Mouse (Mus musculus) midbrain, embryonic 14.5 days (tissue): ENCODE results near the gene Cep164. TPM values are rescaled to one million over a fixed set of nuclear protein-coding genes. Genes with fewer than 3 reads are reported as not detected.
A peak's percentile ranks its signal among the peaks of the same experiment; 100 is the strongest.
"Not testable (repeated sequence)": the region's sequence is repeated elsewhere in the genome, so short reads cannot be mapped to it uniquely, and the experiment has no call there.

Source experiments
- ATAC-seq: fragments of 200-750 bp; cut with Nextera tagmentation; 2 replicates; pipeline ENCODE4 v1.8.0; 2017; ENCODE audit warnings: moderate number of reproducible peaks, moderate library complexity; ENCODE audit not compliant: low FRiP score, low TSS enrichment
- DNase-seq: peaks from one replicate; pipeline ENCODE4 v3.0.0-alpha.2; 2015
- H3K27ac ChIP-seq: fragments of 300-500 bp; sonication (generic); replicated peaks from 2 replicates; pipeline ENCODE4 v1.5.1; 2014; ENCODE audit warnings: mild to moderate bottlenecking, low read depth, low read length, moderate library complexity
- H3K27me3 ChIP-seq: fragments of 300-500 bp; sonication (generic); 2 replicates; pipeline ENCODE4 v1.6.1; 2014; ENCODE audit warnings: low read length, control low read depth, mixed read lengths; ENCODE audit not compliant: control insufficient read depth, insufficient read depth
- H3K36me3 ChIP-seq: fragments of 300-500 bp; sonication (generic); 2 replicates; pipeline ENCODE4 v1.6.1; 2014; ENCODE audit warnings: low read length, control low read depth; ENCODE audit not compliant: control insufficient read depth, insufficient read depth
- H3K4me1 ChIP-seq: fragments of 300-500 bp; sonication (generic); 2 replicates; pipeline ENCODE4 v1.6.1; 2014; ENCODE audit warnings: mild to moderate bottlenecking, antibody characterized with exemption, low read length, control low read depth; ENCODE audit not compliant: control insufficient read depth, insufficient read depth
- H3K4me2 ChIP-seq: fragments of 300-500 bp; sonication (generic); 2 replicates; pipeline ENCODE4 v1.6.1; 2014; ENCODE audit warnings: mild to moderate bottlenecking, low read length, moderate library complexity
- H3K4me3 ChIP-seq: fragments of 300-500 bp; sonication (generic); replicated peaks from 2 replicates; pipeline ENCODE4 v1.5.1; 2014; ENCODE audit warnings: low read depth, low read length
- H3K9ac ChIP-seq: fragments of 300-500 bp; sonication (generic); replicated peaks from 2 replicates; pipeline ENCODE4 v1.6.1; 2014; ENCODE audit warnings: mild to moderate bottlenecking, low read length, moderate library complexity
- H3K9me3 ChIP-seq: fragments of 300-500 bp; sonication (generic); 2 replicates; pipeline ENCODE4 v1.6.1; 2016; ENCODE audit warnings: low read length, control low read depth, mixed read lengths; ENCODE audit not compliant: control insufficient read depth
- WGBS: fragments of 180-500 bp; shearing (Covaris S2); extraction: QIAGEN DNeasy Blood & Tissue Kit; methylation state at CpG from one replicate; pipeline ENCODE4 v1.1.7; 2014; 5-methylcytosine and 5-hydroxymethylcytosine counted together
- polyA plus RNA-seq: library from polyadenylated mRNA; unstranded; fragments of >200 nt; fragmentation: Nextera tagmentation; extraction: Ambion mirVana; gene quantifications from 2 replicates; pipeline ENCODE4 v1.2.1, GENCODE M21; 2014

Gene Cep164
- polyA plus RNA-seq, 1 experiment from 2014 or later, result 13.0 TPM

DNA sequence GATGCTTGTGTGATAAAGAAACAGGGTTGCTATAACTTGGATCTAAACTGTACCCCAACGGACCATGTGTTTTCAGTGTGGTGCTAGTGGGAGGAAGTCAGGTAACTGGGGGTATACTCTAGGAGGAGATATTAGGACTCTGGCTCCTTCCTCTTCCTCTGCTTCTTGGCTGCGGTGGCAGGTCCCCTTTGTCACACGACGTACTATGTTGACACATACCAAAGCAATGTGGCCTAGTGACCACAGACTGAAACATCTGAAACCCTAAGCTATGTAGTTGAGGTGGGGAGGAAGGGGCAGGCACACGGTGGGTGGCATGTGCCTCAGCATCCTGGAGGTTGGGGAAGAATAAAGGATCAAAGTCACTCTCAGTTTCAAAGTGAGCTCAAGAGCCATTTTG lies 22.8 kb upstream of the Cep164 start:
- no peaks in the 10 kb centered on the region for H3K9me3 ChIP-seq
- no peak overlapping the region for H3K4me3 ChIP-seq
- 75% methylated on average over 5 of the region's 5 CpGs for WGBS
- DNase-seq (no peak), ATAC-seq (no peak)
- 0 out of 2 replicates have a peak, but pooled peaks cover 4% of the 10 kb centered on the region for H3K4me1 ChIP-seq
- no peaks in the 10 kb centered on the region for H3K27me3 ChIP-seq
- H3K27ac ChIP-seq, result no peak overlapping the region
- no peak overlapping the region for H3K4me2 ChIP-seq
- H3K9ac ChIP-seq, result no peak overlapping the region
- H3K36me3 ChIP-seq, result peaks cover 25% of the 10 kb centered on the region

DNA sequence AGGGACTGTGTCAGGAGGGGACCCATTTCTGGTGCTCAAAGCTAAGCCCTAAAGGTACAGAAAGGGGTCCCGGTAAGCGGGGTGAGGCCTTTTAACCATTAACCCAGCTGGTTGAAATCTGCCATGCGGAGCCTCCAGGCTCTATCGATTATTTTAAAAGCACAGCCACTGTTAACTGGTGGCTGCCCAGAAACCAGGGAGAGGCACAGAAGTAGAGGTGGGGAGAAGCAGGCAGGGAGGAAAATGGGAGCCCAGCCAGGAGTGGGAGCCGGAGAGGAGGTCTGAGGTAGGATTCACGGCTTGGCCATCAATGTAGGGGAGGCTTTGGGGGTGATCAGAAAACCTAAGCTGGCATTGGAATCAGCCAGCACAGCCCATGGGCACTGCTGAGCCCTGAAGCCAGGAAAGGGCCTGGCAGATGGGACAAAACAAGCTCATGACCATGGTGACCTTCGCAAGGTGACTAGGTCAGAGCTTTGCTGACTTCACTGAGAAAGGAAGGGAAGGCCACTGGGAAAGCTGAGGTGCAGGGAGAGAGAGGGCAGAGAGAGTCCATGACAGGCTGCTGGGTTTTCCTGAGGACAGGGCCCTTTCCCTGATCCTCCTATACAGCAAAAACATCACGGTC lies 22.2 kb upstream of the Cep164 start:
- 0 out of 2 replicates have a peak, but pooled peaks cover 4% of the 10 kb centered on the region for H3K4me1 ChIP-seq
- H3K36me3 ChIP-seq, result peaks cover 18% of the 10 kb centered on the region
- no peaks in the 10 kb centered on the region for H3K9me3 ChIP-seq
- ATAC-seq (no peak), DNase-seq (no peak)
- no peaks in the 10 kb centered on the region for H3K27me3 ChIP-seq
- H3K9ac ChIP-seq, result no peak overlapping the region
- WGBS, result 87% methylated on average over 8 of the region's 8 CpGs
- no peak overlapping the region for H3K4me2 ChIP-seq
- no peak overlapping the region for H3K27ac ChIP-seq
- H3K4me3 ChIP-seq, result no peak overlapping the region

DNA sequence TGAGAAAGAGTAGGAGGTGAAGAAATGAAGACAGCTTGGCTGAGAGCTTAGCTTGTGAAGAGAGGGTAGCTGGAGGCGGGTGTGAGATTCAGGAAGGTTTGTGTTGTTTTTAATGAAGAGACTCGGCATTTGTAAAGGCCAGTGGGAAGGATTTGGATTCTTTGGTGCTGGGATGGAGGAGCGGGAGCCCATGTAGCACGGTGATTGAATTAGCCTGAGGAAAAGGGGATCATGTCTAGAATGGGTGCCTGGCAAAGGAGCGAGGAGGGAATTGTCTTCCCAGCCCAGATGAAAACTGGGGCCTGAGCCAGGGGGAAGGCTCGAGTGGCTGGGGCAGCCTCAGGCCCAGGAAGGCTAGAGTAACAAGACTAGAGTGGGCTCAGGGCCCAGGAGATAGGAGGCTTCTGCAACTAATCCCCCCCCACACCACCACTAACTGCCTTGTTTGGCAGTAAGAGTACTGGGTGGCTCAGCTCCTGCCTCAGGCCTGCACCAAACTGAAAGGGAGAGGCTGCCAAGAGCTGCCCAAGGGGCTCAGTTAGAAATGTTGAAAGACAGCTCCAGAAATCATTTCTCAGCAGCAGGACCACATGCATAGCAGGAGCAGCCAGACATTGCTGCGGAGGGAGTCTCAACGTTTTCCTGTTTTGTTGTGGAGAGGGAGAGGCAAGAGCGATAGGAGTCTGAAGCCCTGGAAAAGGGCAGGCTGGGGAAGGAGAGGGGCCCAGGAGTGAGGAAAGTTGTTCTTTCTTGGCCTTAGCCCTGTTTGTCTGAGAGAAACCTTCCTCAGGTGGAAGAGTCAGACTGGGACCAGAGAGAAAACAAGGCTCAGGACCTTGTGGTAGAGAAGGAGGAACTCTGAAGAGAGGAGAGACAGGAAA lies 21.3 kb upstream of the Cep164 start:
- DNase-seq (peak; percentile 50), ATAC-seq (no peak)
- no peak overlapping the region for H3K9ac ChIP-seq
- peaks cover 10% of the 10 kb centered on the region for H3K36me3 ChIP-seq
- no peak overlapping the region for H3K4me3 ChIP-seq
- H3K27me3 ChIP-seq, result no peaks in the 10 kb centered on the region
- no peaks in the 10 kb centered on the region for H3K9me3 ChIP-seq
- 0 out of 2 replicates have a peak, but pooled peaks cover 4% of the 10 kb centered on the region for H3K4me1 ChIP-seq
- H3K4me2 ChIP-seq, result no peak overlapping the region
- H3K27ac ChIP-seq, result peak overlapping the region; percentile 45
- WGBS, result 69% methylated on average over 9 of the region's 9 CpGs

DNA sequence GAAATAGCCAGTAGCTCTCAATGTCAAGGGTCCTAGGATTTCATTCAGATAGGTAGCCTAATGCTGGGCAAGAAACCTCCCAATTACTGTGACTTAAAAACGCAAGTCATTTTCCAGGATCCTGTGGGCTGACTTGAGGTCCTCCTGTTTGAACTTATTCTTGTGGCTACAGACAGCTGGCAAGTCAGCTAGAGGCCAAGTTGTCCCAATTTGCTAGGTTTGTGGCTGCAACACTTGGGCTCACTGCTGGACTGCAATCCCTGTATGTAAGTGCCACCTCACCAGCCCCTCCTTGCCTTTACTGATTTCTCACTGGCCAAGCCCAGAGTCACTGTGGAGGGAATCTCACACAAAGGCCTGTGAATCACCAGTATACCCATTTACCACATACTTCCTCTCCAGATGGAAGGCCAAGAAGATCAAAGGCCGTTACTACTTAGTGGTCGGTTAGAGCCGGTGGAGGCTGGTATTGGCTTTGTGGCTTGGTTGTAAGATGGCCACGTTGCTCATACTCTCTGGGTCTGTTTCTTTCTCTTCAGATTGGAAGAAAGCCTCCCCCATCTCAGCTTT lies 18.5 kb upstream of the Cep164 start:
- Histone ChIP-seq H3K36me3 (0 out of 2 replicates have a peak, but pooled peaks cover 3% of the 10 kb centered on the region), H3K9me3 (no peaks in the 10 kb centered on the region), H3K4me2 (no peak overlapping the region), H3K27ac (no peak overlapping the region), H3K4me3 (no peak overlapping the region), H3K27me3 (no peaks in the 10 kb centered on the region), H3K4me1 (peaks cover 8% of the 10 kb centered on the region; the same call in 1 of the 2 replicates), H3K9ac (no peak overlapping the region)
- 92% methylated on average over 5 of the region's 5 CpGs for WGBS
- no peak for DNase-seq
- no peak for ATAC-seq

DNA sequence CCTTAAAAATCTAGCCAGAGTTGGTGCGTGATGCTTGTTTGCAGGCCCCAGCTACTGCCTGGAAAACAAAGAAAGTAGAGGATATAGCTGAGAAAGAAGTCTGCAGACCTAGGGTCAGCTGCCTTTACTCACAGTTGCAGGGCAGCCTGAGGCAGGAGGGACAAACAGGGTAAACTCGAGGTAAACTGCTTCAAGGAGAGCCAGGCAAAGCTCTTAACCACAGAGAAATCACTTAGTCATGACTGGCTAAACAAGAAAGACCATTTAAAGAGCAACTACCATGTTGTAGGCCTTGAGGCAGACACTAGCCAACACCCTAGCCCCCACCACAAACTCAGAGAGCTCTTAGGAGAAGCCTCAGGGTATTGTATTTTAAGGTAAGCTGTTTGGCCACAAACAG lies 17.7 kb upstream of the Cep164 start:
- not testable (repeated sequence) for H3K9ac ChIP-seq, H3K36me3 ChIP-seq, H3K27me3 ChIP-seq, H3K4me2 ChIP-seq, H3K9me3 ChIP-seq, DNase-seq, ATAC-seq, H3K4me3 ChIP-seq, H3K27ac ChIP-seq
- H3K4me1 ChIP-seq, result peaks cover 16% of the 10 kb centered on the region
- 82% methylated on average over 2 of the region's 2 CpGs for WGBS

DNA sequence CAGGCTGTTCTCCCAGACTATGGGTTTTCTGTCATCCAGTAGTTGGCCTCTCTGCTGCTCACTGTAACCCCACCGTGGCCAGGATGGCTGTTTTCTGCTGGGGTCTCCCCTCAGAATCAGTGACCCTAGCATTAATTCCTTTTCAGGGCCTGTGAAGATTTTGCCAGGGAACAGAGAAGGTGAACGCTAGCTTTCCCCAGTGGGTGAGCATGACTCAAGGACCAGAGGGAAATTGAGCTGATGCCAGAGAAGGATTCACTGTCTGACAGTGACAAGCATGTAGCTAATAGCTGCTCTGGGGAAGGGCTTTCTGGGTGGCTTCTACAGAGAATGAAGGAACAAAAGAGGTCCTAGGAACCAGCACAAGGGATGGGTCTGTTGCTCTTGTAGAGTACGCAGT lies 17.1 kb upstream of the Cep164 start:
- Histone ChIP-seq H3K9ac (no peak overlapping the region), H3K27ac (no peak overlapping the region), H3K4me1 (peaks cover 22% of the 10 kb centered on the region), H3K36me3 (no peaks in the 10 kb centered on the region), H3K4me2 (no peak overlapping the region), H3K9me3 (no peaks in the 10 kb centered on the region), H3K27me3 (no peaks in the 10 kb centered on the region), H3K4me3 (no peak overlapping the region)
- DNase-seq (no peak), ATAC-seq (no peak)
- WGBS, result 86% methylated on average over 3 of the region's 3 CpGs

DNA sequence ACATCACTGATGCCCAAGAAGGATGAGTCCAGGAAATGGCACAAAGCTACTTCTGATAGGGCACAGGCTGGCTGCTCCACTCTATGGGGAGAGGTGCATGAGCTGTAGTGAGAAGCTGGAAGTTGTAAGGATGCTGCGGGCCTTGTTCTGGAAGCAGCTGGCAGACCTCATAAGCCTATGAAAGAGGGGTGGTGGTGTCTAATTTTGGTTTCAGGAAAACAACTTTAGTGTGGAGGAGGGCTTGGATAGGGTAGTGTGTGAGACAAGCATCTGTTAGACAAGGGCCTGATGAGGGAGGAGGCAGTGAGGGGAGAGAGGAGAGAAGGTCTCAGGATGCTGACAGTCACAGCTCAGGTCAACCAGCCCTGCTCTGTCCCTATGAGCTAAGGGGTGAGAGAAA lies 15.3 kb upstream of the Cep164 start:
- no peak overlapping the region for H3K27ac ChIP-seq
- no peak for ATAC-seq
- H3K4me3 ChIP-seq, result no peak overlapping the region
- H3K27me3 ChIP-seq, result no peaks in the 10 kb centered on the region
- peaks cover 31% of the 10 kb centered on the region for H3K4me1 ChIP-seq
- no peak for DNase-seq
- 88% methylated on average over 1 of the region's 1 CpGs for WGBS
- H3K9me3 ChIP-seq, result no peaks in the 10 kb centered on the region
- H3K36me3 ChIP-seq, result no peaks in the 10 kb centered on the region
- no peak overlapping the region for H3K4me2 ChIP-seq
- no peak overlapping the region for H3K9ac ChIP-seq

DNA sequence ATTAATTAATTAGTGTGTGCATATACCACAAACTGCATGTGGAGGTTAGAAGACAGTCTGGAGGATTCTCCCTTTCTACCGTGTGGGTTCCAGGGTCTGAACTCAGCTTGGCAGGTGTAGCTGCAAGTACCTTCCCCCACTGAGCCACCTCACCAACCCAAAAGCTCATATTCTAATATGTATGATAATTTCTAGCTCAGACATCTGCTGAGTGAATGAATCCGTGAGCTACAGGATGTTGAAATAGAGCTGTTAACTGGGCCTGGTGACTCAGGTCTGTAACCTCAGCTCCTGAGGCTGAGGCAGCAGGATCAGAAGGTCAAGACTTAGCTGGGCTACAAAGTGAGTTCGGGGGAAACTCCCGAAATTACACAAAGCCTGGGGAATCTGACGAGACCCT lies 14.5 kb upstream of the Cep164 start:
- H3K9me3 ChIP-seq, result no peaks in the 10 kb centered on the region
- H3K9ac ChIP-seq, result no peak overlapping the region
- no peak overlapping the region for H3K4me3 ChIP-seq
- no peaks in the 10 kb centered on the region for H3K27me3 ChIP-seq
- no peak for DNase-seq
- no peaks in the 10 kb centered on the region for H3K36me3 ChIP-seq
- no peak for ATAC-seq
- WGBS, result 79% methylated on average over 5 of the region's 5 CpGs
- no peak overlapping the region for H3K4me2 ChIP-seq
- H3K4me1 ChIP-seq, result peaks cover 31% of the 10 kb centered on the region
- no peak overlapping the region for H3K27ac ChIP-seq
